Mouse (Mus musculus) skeletal muscle tissue, adult 2 months (tissue): ENCODE results near the gene Rspo1.
"Not testable (repeated sequence)": the region's sequence is repeated elsewhere in the genome, so short reads cannot be mapped to it uniquely, and the experiment has no call there.

Experiments used
- DNase-seq: peaks from one replicate; pipeline ENCODE4 v3.0.0-alpha.2; 2012; ENCODE audit warnings: low read depth, low spot score

Gene Rspo1

GRCm38 (mm10) chr4:124985671-124986602 is at the start of gene Rspo1:
Gene Rspo1 (plus strand): TSS chr4:124986430.
- no peak for DNase-seq

- peak; percentile 95 for DNase-seq
Observed at GRCm38 (mm10) chr4:124936613-124937471, 49.4 kb upstream of the Rspo1 start, which contains the start of gene 9930104L06Rik. Gene 9930104L06Rik (plus strand): TSS chr4:124937048.

GRCm38 (mm10) chr4:124939211-124939610 is 47.0 kb upstream of the Rspo1 start, which contains the start of gene Cdca8:
Gene Cdca8 (minus strand): TSS chr4:124939311.
- DNase-seq: not testable (repeated sequence)

- peak; percentile 36 for DNase-seq
Observed at GRCm38 (mm10) chr4:124943022-124943421, 43.2 kb upstream of the Rspo1 start.

- DNase-seq: no peak
Observed at GRCm38 (mm10) chr4:124943781-124944180, 42.4 kb upstream of the Rspo1 start.

GRCm38 (mm10) chr4:124944961-124945360 is 41.3 kb upstream of the Rspo1 start:
- no peak for DNase-seq

GRCm38 (mm10) chr4:124949488-124949887 is 36.7 kb upstream of the Rspo1 start:
- no peak for DNase-seq

- no peak for DNase-seq
Observed at GRCm38 (mm10) chr4:124950181-124951035, 35.8 kb upstream of the Rspo1 start.

GRCm38 (mm10) chr4:124951036-124951433 is 35.2 kb upstream of the Rspo1 start:
- DNase-seq: no peak

- DNase-seq: no peak
Observed at GRCm38 (mm10) chr4:124953546-124953945, 32.7 kb upstream of the Rspo1 start.

GRCm38 (mm10) chr4:124957284-124957683 is 28.9 kb upstream of the Rspo1 start:
- DNase-seq: no peak

- peak; percentile 23 for DNase-seq
Observed at GRCm38 (mm10) chr4:124959062-124959461, 27.2 kb upstream of the Rspo1 start.

- DNase-seq: no peak
Observed at GRCm38 (mm10) chr4:124960940-124961339, 25.3 kb upstream of the Rspo1 start.

- no peak for DNase-seq
Observed at GRCm38 (mm10) chr4:124962576-124962975, 23.7 kb upstream of the Rspo1 start.

GRCm38 (mm10) chr4:124964912-124965599 is 21.2 kb upstream of the Rspo1 start:
- no peak for DNase-seq

- DNase-seq: no peak
Observed at GRCm38 (mm10) chr4:124968711-124969110, 17.5 kb upstream of the Rspo1 start.

- no peak for DNase-seq
Observed at GRCm38 (mm10) chr4:124969219-124969848, 16.9 kb upstream of the Rspo1 start.

- DNase-seq: no peak
Observed at GRCm38 (mm10) chr4:124970194-124970593, 16.0 kb upstream of the Rspo1 start.

GRCm38 (mm10) chr4:124970677-124971076 is 15.6 kb upstream of the Rspo1 start:
- DNase-seq: no peak

- no peak for DNase-seq
Observed at GRCm38 (mm10) chr4:124971094-124971493, 15.1 kb upstream of the Rspo1 start.
